Mouse (Mus musculus) ZHBTc4 (cell line): Measurements from ENCODE around the gene Gpc2.
A peak's percentile ranks its signal among the peaks of the same experiment; 100 is the strongest.

Source experiments
- DNase-seq: peaks from one replicate; pipeline ENCODE4 v3.0.0-alpha.2; 2011; ENCODE audit warnings: low read depth, low spot score

The Gpc2 gene

DNA sequence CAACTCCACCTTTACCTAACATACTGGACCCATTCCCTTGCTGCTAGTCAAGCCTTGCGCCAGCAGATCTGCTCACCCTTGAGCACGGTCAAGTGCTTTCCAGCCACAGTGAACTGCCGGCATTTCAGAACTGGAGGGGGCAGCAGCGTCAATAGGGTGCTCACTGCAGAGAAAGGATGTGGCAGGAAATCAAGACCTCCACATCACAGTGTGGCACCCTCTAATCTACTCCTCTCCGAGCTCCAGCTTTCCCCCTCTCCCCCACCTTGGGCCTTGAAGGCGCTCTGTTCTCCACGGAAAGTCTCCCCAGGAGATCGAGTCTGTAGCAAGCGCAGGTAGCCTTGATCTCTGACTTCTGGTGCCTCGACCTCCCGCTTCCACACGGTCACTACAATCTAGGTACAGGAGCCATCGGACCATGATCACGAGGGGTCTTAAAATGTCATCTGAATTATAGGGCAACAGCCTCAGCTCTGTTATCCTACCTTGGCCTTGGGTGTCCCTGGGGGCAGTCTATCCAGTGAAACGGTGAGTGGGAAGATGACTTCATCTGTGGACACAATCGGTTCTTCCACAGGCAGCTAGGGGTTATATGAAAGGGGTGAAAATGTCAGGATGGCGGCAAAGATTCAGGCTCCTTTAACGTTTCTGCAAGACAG lies 17.1 kb downstream of the Gpc2 start:
- no peak for DNase-seq

DNA sequence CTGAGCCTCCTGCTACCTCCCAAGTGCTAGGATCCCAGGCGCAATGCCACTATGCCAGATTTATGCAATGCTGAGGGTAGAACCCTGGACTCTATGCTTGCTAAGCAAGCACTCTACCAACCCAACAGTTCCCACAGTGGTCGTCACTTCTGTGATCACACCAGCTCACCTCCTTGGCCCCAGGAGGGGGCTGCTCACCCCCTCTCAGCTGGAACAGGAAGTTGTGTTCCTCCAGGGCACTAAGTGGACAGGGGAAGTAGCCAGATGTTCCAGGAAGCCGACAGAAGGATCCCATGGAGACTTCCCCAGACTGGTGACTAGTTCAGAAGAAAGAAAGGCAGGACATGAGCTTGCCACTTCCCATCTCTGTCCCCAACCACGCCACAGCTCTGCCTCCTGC lies 17.8 kb downstream of the Gpc2 start:
- no peak for DNase-seq

- DNase-seq, result no peak
Measured at GRCm38 (mm10) chr5:138260834-138261233, 19.0 kb downstream of the Gpc2 start.

GRCm38 (mm10) chr5:138260051-138260450 lies 19.8 kb downstream of the Gpc2 start:
- no peak for DNase-seq

- DNase-seq, result no peak
Measured at GRCm38 (mm10) chr5:138258993-138259392, 20.8 kb downstream of the Gpc2 start.

DNA sequence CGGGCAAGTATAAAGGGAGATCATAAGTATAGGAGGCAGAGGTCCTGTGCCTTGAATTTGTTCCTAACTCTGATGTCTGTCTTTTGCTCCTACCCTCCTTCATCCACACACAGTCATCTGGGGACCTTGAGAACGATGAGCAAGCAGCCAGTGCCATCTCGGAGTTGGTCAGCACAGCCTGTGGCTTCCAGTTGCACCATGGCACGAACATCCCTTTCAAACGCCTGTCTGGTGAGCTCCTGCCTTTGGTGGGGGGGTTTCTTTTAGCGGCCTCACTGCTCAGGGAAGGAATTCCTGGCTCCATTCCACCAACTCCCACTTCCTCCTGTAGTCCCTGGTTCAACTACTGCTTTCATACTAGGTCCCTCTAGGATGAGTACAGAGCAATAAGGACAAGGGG lies 21.3 kb downstream of the Gpc2 start:
- no peak for DNase-seq

GRCm38 (mm10) chr5:138258078-138258477 lies 21.7 kb downstream of the Gpc2 start:
- no peak for DNase-seq

- DNase-seq, result no peak
Measured at GRCm38 (mm10) chr5:138257585-138257978, 22.2 kb downstream of the Gpc2 start.

DNA sequence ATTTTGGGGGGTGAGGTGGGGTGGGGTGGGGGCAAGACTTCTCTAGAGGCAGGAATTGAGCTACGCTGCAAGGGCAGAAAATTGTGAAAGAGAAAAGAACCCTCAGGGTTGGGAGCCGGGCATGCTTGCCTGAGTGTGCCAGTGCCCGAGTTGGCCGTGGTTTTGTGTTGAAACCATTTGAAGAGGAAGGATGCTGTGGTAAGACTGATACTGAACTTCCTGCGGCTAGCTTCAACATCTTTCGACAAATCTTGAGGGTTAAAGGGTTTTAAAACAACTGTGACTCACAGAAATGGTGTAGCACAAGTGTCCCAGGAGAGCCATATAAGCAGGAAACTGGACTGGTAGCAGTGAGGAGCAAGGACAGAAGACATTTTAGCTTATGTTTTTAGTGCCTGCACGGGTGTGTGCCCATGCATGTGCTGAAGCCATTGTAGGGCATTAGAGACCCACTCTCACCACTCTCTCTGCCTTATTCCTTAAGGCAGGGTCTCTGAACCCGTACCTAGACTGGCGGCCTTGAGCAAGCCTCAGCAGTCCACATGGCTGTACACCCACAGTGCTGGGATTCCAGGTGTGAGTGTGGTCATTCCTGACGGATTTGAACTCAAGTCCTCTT lies 22.7 kb downstream of the Gpc2 start:
- no peak for DNase-seq

GRCm38 (mm10) chr5:138256094-138256467 lies 23.7 kb downstream of the Gpc2 start:
- DNase-seq, result no peak

DNA sequence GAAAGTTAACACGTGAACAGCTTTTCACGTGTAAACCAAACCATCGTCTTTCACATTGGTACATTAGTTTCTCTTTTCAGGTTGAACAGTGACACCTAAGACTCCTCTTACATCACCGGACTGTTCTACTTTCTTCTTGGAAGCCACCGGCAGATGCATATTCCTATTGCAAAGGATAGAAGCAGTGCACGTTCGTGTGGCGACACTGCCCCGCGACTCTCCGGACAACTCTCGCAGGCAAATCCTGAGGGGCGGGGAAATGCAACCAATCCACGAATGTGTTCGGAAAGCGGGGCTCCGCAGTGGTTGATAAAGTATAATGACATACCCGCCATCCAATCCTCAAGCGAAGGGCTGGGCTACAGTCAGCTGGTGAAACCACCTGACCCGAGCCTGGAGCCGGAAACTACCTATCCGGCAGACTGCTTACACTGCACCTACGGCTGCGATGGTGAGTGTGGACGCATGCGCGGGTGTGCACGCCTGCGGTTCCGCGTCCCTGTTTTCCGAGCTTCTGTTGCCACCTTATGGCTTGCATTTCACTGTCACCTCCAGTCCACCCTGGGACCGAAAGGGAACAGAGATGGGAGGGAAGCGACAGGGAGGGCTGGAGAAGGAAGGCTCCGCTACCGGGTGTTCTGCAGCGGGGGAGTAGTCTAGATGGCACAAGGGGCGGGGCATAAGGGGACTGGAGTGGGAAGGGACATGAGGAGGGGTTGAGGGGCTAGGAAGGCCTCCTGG lies 24.3 kb downstream of the Gpc2 start, which contains the start of gene Lamtor4:
Gene Lamtor4 (plus strand): TSS at position 130 of the 741 bp plus-strand sequence.
- peak; percentile 99 for DNase-seq

- DNase-seq, result peak; percentile 45
Measured at GRCm38 (mm10) chr5:138253061-138253460, 26.7 kb downstream of the Gpc2 start.

DNA sequence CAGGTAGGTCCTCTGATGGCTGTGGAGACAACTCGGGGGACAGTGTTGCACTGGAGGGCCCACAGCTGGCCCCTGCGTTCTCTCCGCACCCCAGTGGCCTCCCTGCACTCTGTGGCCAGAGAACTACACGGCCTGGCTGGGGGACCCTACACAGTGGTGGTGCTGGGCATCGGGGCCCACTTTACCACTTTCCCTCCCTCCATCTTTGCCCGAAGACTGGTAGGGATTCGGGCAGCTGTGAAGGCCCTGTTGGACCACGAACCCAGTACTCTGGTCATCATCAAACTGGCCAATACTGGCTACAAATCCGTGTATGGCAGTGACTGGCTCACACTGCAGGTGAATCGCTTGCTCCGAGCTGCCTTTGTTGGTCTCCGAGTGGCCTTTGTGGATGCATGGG lies 28.7 kb downstream of the Gpc2 start:
- no peak for DNase-seq

GRCm38 (mm10) chr5:138241511-138241910 lies 38.3 kb downstream of the Gpc2 start:
- DNase-seq, result no peak

DNA sequence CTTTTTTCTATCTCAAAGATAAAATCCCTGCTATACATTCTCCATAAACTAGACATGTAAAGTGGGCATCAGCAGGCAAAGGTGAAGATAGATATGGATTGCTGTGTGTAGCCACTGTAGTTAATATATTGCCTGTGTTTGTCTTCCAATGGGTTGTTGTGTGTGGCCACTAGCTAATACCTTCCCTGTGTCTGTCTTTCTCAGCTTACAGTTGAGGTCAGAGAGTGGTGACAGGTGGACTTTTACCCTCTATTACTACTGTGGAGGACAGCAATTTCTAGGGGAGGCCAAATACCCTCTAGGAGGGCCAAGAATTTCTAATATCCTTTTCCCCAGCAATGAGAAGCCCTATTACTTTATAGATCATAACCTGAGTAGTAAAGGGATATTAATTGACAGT lies 45.6 kb downstream of the Gpc2 start:
- no peak for DNase-seq

DNA sequence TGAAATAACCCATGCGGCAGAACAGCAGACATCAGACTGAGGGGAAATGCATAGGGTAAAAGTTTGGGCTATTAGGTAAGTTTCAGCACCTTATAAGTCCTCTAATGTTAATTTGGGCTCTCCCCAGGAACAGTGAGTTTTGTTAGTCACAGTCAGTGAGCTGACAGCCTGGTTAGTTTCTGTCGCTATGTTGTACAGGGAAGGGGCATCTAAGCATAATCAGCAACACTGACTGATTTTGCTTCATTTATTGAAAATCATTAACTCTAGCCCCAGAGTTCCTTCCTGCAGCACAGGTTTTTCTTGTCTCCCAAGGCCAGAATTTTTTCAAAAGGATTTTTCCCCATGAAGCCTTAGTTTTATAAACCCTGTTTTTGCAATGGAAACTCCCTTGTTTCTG lies 46.0 kb downstream of the Gpc2 start:
- no peak for DNase-seq

GRCm38 (mm10) chr5:138229511-138229910 lies 50.3 kb downstream of the Gpc2 start:
- no peak for DNase-seq

- peak; percentile 83 for DNase-seq
Measured at GRCm38 (mm10) chr5:138228026-138228425, 51.8 kb downstream of the Gpc2 start.

GRCm38 (mm10) chr5:138227367-138227766 lies 52.4 kb downstream of the Gpc2 start:
- DNase-seq, result no peak

- DNase-seq, result no peak
Measured at GRCm38 (mm10) chr5:138226491-138226890, 53.3 kb downstream of the Gpc2 start.

DNA sequence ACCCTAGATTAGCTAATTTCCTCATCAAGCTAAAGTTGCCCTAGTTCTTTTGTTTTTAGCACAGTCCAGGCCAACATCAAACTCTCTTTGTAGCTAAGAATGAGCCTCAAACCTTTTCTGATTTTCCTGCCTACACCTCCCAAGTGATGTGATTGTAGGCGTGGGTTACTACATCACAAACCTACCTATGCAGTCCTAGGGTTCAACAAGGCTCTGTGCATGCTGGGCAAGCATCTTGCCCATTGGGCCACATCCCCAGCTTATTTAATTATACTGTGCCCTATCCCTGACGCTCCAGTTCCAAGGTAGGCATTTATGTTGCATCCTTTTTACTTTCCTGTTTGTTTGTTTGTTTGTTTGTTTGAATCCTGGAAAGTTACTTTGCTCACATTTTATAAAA lies 54.1 kb downstream of the Gpc2 start, which contains the start of gene Nxpe5:
Gene Nxpe5 (plus strand): TSS at position 199 of the 400 bp plus-strand sequence.
- DNase-seq, result no peak
